Mouse (Mus musculus): ENCODE measurements around the gene Nrde2. TPM values are rescaled to one million over a fixed set of nuclear protein-coding genes. Genes with fewer than 3 reads are reported as not detected.
A peak's percentile ranks its signal among the peaks of the same experiment; 100 is the strongest.
"Not testable (repeated sequence)": the region's sequence is repeated elsewhere in the genome, so short reads cannot be mapped to it uniquely, and the experiment has no call there.

Gene Nrde2
- polyA plus RNA-seq, 1 experiment = 4.5 TPM

DNA sequence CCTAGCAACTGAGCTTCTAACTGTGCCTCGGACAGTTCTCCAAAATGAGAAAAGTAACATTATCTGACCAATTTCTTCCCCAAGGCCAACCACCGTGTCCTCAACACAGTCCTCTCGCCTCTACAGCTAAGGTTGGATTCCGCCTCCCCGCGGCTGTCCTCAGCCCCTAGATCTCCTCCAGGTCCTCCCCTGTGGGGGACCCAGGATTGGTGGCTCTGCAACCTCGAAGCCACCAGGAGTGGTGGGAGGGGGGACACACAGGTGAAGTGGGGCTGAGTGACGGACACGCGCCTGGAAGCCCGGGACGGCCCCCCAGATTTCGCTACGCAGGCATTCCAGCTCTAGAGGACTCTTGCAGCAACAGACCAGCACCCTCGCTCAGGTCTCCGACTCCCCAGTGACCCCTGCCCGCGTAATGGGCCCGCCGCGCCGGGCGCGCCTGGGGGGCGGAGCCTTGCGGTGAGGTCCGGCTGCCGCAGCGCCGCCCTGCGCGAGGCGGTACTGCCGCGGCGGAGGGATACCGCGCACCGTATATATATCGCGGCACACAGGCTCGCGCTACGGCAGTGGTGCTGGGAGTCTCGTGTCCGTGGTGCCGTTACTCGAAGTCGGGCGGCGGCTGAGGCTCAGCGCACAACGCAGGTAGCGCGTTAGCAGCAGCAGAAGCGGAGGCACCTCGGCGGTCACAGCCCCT, 39.7 kb upstream of the Nrde2 start, which contains the start of gene Calm1:
Calm1 (plus strand) TSS at position 469 of the 694 bp plus-strand sequence.
- peaks cover 47% of the 10 kb centered on the region for H3K4me1 ChIP-seq
- peaks cover 19% of the 10 kb centered on the region for H3K36me3 ChIP-seq (replicated peaks; ENCODE audit: low read length)
- H3K27me3 ChIP-seq (replicated peaks) = peaks cover 2% of the 10 kb centered on the region
- H3K9me3 ChIP-seq = no peaks in the 10 kb centered on the region
- TF ChIP-seq FLI1 (IDR thresholded peaks at IDR 0.05; ENCODE audit: low read length) (0 out of 2 replicates have a peak, but pooled peaks have one; percentile 15), GATA1 (IDR thresholded peaks at IDR 0.05; ENCODE audit: borderline replicate concordance, low read length) (no peak)
- H3K4me3 ChIP-seq (replicated peaks) = peak within 1 kb of the TSS; percentile 94

DNA sequence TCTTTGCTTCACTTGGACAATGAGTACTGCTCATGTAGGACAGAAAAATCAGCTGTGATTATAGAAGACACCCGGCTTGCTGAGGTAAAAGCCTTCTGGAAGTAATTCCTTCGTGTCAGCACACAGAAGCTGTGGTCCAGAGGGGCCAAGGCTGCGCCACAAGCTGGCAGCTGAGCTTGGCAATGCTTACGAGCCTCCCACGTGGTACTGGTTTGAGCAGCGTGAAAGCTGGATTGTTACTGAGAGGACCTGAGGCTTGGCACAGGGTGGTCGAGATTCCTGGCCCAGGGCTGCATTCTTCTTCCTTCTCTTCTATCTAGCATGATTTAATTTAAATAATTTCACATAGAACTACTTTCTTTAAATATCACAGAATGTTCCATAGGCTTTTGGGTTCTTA, 37.3 kb upstream of the Nrde2 start:
- H3K36me3 ChIP-seq (replicated peaks; ENCODE audit: low read length) = no peaks in the 10 kb centered on the region
- no peaks in the 10 kb centered on the region for H3K9me3 ChIP-seq
- H3K27me3 ChIP-seq (replicated peaks) = peaks cover 2% of the 10 kb centered on the region
- H3K4me3 ChIP-seq (replicated peaks) = no peak overlapping the region
- peaks cover 32% of the 10 kb centered on the region for H3K4me1 ChIP-seq
- TF ChIP-seq GATA1 (IDR thresholded peaks at IDR 0.05; ENCODE audit: borderline replicate concordance, low read length) (no peak), FLI1 (IDR thresholded peaks at IDR 0.05; ENCODE audit: low read length) (no peak)

DNA sequence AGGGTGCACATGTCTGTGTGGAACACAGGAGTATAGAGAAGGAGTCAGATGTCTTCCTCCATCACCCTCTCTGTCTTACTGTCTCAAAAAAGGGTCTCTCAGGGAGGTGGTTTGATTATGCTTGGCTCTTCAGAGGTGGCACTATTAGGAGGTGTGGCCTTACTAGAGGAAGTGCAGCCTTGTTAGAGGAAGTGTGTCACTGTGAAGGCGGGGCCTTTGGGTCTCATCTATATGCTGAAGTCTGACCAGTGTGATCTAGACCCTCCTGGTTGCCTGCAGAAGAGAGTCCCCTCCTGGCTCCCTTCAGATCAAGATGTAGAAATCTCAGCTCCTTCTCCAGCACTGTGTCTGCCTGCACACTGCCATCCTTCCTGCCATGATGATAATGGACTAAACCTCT, 34.7 kb upstream of the Nrde2 start:
- peaks cover 31% of the 10 kb centered on the region for H3K4me1 ChIP-seq
- TF ChIP-seq FLI1 (IDR thresholded peaks at IDR 0.05; ENCODE audit: low read length) (no peak), GATA1 (IDR thresholded peaks at IDR 0.05; ENCODE audit: borderline replicate concordance, low read length) (no peak)
- no peaks in the 10 kb centered on the region for H3K9me3 ChIP-seq
- H3K36me3 ChIP-seq (replicated peaks; ENCODE audit: low read length) = no peaks in the 10 kb centered on the region
- no peak overlapping the region for H3K4me3 ChIP-seq (replicated peaks)
- H3K27me3 ChIP-seq (replicated peaks) = peaks cover 2% of the 10 kb centered on the region

DNA sequence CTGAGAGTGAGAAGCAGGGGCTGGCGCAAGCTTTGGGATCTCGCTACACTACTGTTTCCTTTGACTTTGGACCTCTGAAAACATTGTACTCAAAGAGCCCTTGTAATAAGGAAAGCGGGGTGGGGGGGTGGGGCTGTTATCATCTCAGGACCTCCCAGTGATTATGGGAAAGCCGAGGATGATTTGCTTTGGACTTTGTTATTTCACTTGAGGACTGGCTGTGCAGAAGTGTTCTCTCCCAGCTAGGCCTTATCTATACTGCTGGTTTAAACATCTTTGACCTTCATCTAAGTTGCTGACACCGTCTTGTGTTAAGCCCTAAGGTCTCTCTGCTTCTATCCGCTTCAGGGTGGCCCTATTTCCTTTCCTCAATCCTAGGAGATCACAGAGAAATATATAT, 31.3 kb upstream of the Nrde2 start:
- TF ChIP-seq FLI1 (IDR thresholded peaks at IDR 0.05; ENCODE audit: low read length) (no peak), GATA1 (IDR thresholded peaks at IDR 0.05; ENCODE audit: borderline replicate concordance, low read length) (no peak)
- Histone ChIP-seq H3K27me3 (replicated peaks) (peaks cover 2% of the 10 kb centered on the region), H3K36me3 (replicated peaks; ENCODE audit: low read length) (no peaks in the 10 kb centered on the region), H3K4me1 (peaks cover 37% of the 10 kb centered on the region), H3K4me3 (replicated peaks) (no peak overlapping the region), H3K9me3 (no peaks in the 10 kb centered on the region)

DNA sequence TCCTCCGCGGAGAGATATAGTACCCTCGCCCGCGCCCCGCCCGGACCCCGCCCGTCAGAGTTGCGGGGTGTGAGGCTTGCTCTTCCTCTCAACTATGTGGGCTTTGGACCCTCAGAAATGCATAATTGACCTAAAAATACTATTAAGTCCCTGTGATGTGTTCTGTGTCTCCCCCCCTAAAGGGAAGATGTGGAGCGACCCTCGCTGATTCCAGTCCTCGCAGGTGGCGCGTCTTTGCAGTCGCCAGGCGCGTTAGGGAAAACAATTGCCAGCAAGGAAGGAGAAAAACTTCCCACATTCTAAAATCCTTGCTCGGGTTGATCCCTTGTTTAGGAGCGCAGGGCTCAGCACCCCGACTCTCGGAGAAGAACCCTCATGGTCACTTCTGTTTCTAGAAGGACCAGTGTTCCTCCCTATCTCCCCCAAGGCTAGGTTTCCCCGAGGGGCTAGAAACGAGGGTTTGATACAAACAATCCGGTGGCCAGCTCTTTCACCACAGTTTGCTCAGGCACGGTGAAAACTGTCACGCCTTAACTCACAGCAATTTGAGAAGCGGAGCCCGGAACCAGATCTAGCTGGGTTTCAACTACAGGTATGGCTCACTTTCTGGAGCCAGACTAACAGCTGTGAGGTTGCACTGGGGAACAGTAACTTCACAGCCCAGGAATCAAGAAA, 28.4 kb upstream of the Nrde2 start:
- H3K27me3 ChIP-seq (replicated peaks) = no peaks in the 10 kb centered on the region
- TF ChIP-seq GATA1 (IDR thresholded peaks at IDR 0.05; ENCODE audit: borderline replicate concordance, low read length) (no peak), FLI1 (IDR thresholded peaks at IDR 0.05; ENCODE audit: low read length) (no peak)
- H3K4me1 ChIP-seq = peaks cover 55% of the 10 kb centered on the region
- peak overlapping the region; percentile 96 for H3K4me3 ChIP-seq (replicated peaks)
- peaks cover 5% of the 10 kb centered on the region for H3K9me3 ChIP-seq
- H3K36me3 ChIP-seq (replicated peaks; ENCODE audit: low read length) = peaks cover 4% of the 10 kb centered on the region

DNA sequence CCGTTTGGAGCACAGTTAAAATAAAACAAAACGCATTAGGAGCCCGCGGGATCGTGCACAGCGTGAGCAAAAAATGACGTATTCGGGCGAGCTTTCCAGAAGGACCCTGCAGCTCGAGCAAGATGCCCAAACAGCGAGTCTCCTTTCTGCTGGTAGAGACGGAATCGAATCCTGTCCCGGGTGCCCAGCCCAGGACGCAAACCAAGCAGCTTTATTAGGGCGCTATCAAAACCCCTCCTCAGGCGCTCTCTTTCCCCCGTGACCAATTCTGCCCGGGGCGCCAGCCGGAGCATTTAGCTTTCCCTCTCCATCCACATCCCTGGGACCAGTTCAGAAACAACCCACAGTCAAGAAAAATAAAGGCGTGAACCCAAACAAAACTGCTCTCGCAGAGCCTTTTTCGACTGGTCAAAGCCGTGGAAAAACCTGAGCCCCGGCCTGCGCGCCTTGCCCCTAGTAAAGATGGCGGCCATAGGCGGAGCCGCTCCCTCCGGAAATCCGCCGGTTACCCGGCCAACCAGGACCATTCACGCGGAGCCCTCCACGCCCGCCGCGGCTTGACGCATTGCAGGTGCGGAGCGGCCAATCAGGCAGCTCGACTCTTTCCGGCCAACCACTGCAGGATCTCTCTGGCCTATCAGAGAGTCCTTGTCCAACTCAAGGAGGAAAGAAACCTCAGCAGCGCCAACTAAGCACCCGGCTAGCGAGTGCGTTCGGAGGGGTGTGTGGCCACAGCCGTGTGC, 27.7 kb upstream of the Nrde2 start:
- TF ChIP-seq GATA1 (IDR thresholded peaks at IDR 0.05; ENCODE audit: borderline replicate concordance, low read length) (no peak), FLI1 (IDR thresholded peaks at IDR 0.05; ENCODE audit: low read length) (peak; percentile 69; the same call in 1 of the 2 replicates)
- H3K27me3 ChIP-seq (replicated peaks) = no peaks in the 10 kb centered on the region
- H3K36me3 ChIP-seq (replicated peaks; ENCODE audit: low read length) = peaks cover 6% of the 10 kb centered on the region
- H3K4me3 ChIP-seq (replicated peaks) = peak overlapping the region; percentile 96
- H3K4me1 ChIP-seq = peaks cover 53% of the 10 kb centered on the region
- peaks cover 7% of the 10 kb centered on the region for H3K9me3 ChIP-seq

DNA sequence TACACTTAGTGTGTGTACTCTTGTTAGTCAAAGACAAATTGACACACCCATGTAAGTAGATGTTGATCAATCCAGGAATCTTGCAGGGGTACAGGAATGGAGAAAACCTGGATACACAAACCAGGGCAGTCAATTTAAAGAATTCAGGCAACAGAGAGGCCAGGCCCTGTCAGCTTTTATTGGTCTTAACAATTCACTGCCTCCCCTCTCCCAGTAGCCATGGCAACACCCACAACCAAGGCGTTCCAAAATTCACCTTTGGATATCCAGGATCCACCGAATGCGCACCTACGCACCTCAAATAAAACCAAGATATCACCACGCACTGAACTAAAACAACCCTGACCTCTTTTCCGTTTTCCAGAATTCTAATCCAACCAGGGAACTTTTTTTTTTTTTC, 26.9 kb upstream of the Nrde2 start:
- peaks cover 6% of the 10 kb centered on the region for H3K36me3 ChIP-seq (replicated peaks; ENCODE audit: low read length)
- peak overlapping the region; percentile 96 for H3K4me3 ChIP-seq (replicated peaks)
- peaks cover 46% of the 10 kb centered on the region for H3K4me1 ChIP-seq
- peaks cover 7% of the 10 kb centered on the region for H3K9me3 ChIP-seq
- no peak for TF ChIP-seq GATA1 (IDR thresholded peaks at IDR 0.05; ENCODE audit: borderline replicate concordance, low read length)
- no peak for TF ChIP-seq FLI1 (IDR thresholded peaks at IDR 0.05; ENCODE audit: low read length)
- H3K27me3 ChIP-seq (replicated peaks) = no peaks in the 10 kb centered on the region

DNA sequence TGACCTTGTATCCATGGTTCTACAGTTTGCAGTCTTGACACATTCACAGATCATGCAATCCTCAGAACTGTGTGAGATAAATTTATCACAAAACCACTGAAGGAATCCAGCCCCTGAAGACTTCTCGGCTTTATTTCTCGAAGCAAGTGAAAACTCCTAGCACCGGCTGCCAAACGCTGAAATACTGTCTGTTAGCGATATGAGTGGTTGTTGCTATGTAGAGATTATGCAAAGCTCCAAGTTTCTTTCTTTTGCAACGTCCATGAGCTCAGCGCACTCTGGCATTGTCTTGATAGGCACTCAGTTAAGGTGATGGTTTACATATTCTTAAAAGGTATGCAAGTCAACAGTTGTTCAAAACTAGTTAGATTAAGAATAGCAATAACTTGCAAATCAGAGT, 26.4 kb upstream of the Nrde2 start:
- Histone ChIP-seq H3K4me1 (peaks cover 46% of the 10 kb centered on the region), H3K27me3 (replicated peaks) (no peaks in the 10 kb centered on the region), H3K4me3 (replicated peaks) (no peak overlapping the region), H3K36me3 (replicated peaks; ENCODE audit: low read length) (peaks cover 6% of the 10 kb centered on the region), H3K9me3 (peaks cover 7% of the 10 kb centered on the region)
- no peak for TF ChIP-seq GATA1 (IDR thresholded peaks at IDR 0.05; ENCODE audit: borderline replicate concordance, low read length)
- no peak for TF ChIP-seq FLI1 (IDR thresholded peaks at IDR 0.05; ENCODE audit: low read length)

DNA sequence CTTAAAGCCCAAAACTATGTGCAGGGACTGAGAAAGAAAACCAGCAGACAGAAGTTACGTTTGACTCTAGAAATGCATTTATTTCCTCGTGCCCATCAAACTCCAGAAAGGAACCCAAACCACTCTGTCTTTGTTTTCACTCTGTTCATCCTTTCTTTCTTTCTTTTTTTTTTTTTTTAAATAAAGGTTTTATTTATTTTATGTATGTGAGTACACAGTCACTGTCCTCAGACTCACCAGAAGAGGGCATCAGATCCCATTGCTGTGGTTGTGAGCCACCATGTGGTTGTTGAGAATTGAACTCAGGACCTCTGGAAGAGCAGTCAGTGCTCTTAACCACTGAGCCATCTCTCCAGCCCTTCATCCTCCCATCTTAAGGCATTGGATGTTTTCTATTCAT, 25.5 kb upstream of the Nrde2 start:
- not testable (repeated sequence) for H3K4me3 ChIP-seq (replicated peaks); H3K36me3 ChIP-seq (replicated peaks; ENCODE audit: low read length); H3K27me3 ChIP-seq (replicated peaks); H3K9me3 ChIP-seq
- H3K4me1 ChIP-seq = peaks cover 46% of the 10 kb centered on the region

DNA sequence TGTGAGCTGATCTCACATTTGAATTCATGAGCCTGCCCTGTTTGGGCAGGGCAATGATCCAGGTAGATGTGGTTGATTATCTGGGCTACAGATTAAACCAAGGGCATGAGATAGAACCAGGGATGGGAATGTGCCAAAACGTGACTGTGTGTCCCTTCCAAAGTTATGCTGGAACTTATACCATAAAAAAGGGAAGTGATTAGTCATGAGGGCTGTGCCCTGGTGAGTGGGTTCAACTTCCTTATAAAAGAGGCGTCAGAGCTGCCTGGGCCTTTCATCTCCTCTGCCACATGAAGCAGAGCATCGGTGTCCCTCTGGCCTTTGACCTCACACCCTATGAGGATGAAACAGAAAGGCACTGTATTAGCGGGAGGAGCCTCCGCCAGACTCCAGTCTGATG, 24.5 kb upstream of the Nrde2 start:
- peaks cover 6% of the 10 kb centered on the region for H3K36me3 ChIP-seq (replicated peaks; ENCODE audit: low read length)
- H3K27me3 ChIP-seq (replicated peaks) = no peaks in the 10 kb centered on the region
- TF ChIP-seq FLI1 (IDR thresholded peaks at IDR 0.05; ENCODE audit: low read length) = no peak
- no peak for TF ChIP-seq GATA1 (IDR thresholded peaks at IDR 0.05; ENCODE audit: borderline replicate concordance, low read length)
- peaks cover 7% of the 10 kb centered on the region for H3K9me3 ChIP-seq
- H3K4me1 ChIP-seq = peaks cover 46% of the 10 kb centered on the region
- peak overlapping the region; percentile 73 for H3K4me3 ChIP-seq (replicated peaks)

Data from megakaryocyte, embryonic 14.5 days (primary cell).